Comparison of ENCODE assay signal across 8 mouse cellular contexts in genomic region chr5:105699141-105700069, GRCm38 (mm10). TPM values are rescaled to one million over a fixed set of nuclear protein-coding genes. Genes with fewer than 3 reads are reported as not detected.
A peak's percentile ranks its signal among the peaks of the same experiment; 100 is the strongest.
DNase-seq lines count a peak whose midpoint lies in the region; ATAC-seq lines count a peak whose summit lies in the region.

Gene Lrrc8d, plus strand, starts transcription at chr5:105699969.

- no peaks in the 10 kb centered on the region for H3K27me3 ChIP-seq in hindbrain, embryonic 13.5 days

- peaks cover 44% of the 10 kb centered on the region for H3K4me1 ChIP-seq in hindbrain, embryonic 13.5 days (replicated peaks)

- H3K9ac ChIP-seq in hindbrain, embryonic 13.5 days, result peak within 1 kb of the TSS; percentile 99

- DNase-seq in MN1 (ENCODE audit: low spot score), result peak; percentile 86
- peak; percentile 92 to 93 for DNase-seq in cerebellum, postnatal 10 days
- DNase-seq in frontal cortex, postnatal 14 days (ENCODE audit: low spot score in 2 of 2), result peak; percentile 82
- peak; percentile 88 to 90 for DNase-seq in layer of hippocampus, postnatal 36 days
- DNase-seq in lung, postnatal 25 days (ENCODE audit: low spot score), result peak; percentile 88
- DNase-seq in retina, embryonic 14.5 days (ENCODE audit: low spot score), result peak; percentile 87
- peak; percentile 81 to 85 for DNase-seq in thymus, postnatal 36 days

- peak within 1 kb of the TSS; percentile 62 for H3K4me2 ChIP-seq in hindbrain, embryonic 13.5 days

- 2% methylated on average over 60 of the region's 60 CpGs for WGBS in hindbrain, embryonic 13.5 days

- H3K4me3 ChIP-seq in hindbrain, embryonic 13.5 days, result peak within 1 kb of the TSS; percentile 94

- H3K36me3 ChIP-seq in hindbrain, embryonic 13.5 days, result no peaks in the 10 kb centered on the region

- H3K27ac ChIP-seq in hindbrain, embryonic 13.5 days, result peak within 1 kb of the TSS; percentile 98

- no peaks in the 10 kb centered on the region for H3K9me3 ChIP-seq in hindbrain, embryonic 13.5 days

- ATAC-seq in hindbrain, embryonic 13.5 days (ENCODE audit: low FRiP score), result peak; percentile 96

RNA-seq across cellular contexts. Expression of gene Lrrc8d, which starts in this region (rescaled TPM):
- 32.1 and 32.8 TPM in 2 replicates for polyA plus RNA-seq in hindbrain, embryonic 13.5 days (2015; fragmentation: Nextera tagmentation; extraction: Ambion mirVana)
- 10 to 100 TPM; 47.7 to 48.8 TPM for total RNA-seq in layer of hippocampus, postnatal 36 days (2021)

Comparison
In these comparisons a context has a peak if more than half of its experiments do, and no peak if none do; other contexts are left out.
1. Peak in every context shown above with its lines: DNase-seq, ATAC-seq, H3K4me3 ChIP-seq and H3K27ac ChIP-seq.